Mouse (Mus musculus) brain, embryonic 14.5 days (tissue): Measurements from ENCODE around the gene Wnt4. TPM values are rescaled to one million over a fixed set of nuclear protein-coding genes. Genes with fewer than 3 reads are reported as not detected.
A peak's percentile ranks its signal among the peaks of the same experiment; 100 is the strongest.

Experiments
- DNase-seq: peaks from one replicate; pipeline ENCODE4 v3.0.0-alpha.2; 2011; ENCODE audit warnings: low read depth
- CTCF ChIP-seq: fragments of 200-500 bp; IDR thresholded peaks from 2 replicates; pipeline ENCODE4 v1.5.1; 2012; ENCODE audit warnings: inconsistent platforms, mild to moderate bottlenecking, moderate library complexity, borderline replicate concordance; ENCODE audit not compliant: insufficient read depth, insufficient read length; ENCODE audit errors: extremely low read depth
- POLR2A ChIP-seq: fragments of 200-500 bp; IDR thresholded peaks from 2 replicates; pipeline ENCODE4 v1.6.1; 2012; ENCODE audit warnings: mild to moderate bottlenecking, inconsistent platforms, borderline replicate concordance; ENCODE audit not compliant: poor library complexity, insufficient read depth, insufficient read length, severe bottlenecking; ENCODE audit errors: extremely low read depth
- polyA plus RNA-seq: library from polyadenylated mRNA; depleted of rRNA; stranded (reverse); fragments of >200 nt; gene quantifications from 2 replicates; pipeline ENCODE4 v1.2.3, GENCODE M21; 2012

Wnt4 gene
- polyA plus RNA-seq, 1 experiment: 4.6 TPM

GRCm38 (mm10) chr4:137294951-137295350, 17.7 kb downstream of the Wnt4 start:
- TF ChIP-seq POLR2A (no peak), CTCF (no peak)
- no peak for DNase-seq

GRCm38 (mm10) chr4:137297611-137298010, 20.3 kb downstream of the Wnt4 start:
- no peak for TF ChIP-seq POLR2A
- no peak for TF ChIP-seq CTCF
- no peak for DNase-seq

- DNase-seq: no peak
These were observed 21.1 kb downstream of the Wnt4 start for GRCm38 (mm10) chr4:137298406-137298805.

GRCm38 (mm10) chr4:137300227-137300626, 22.9 kb downstream of the Wnt4 start:
- TF ChIP-seq POLR2A (no peak), CTCF (no peak)
- no peak for DNase-seq

More at GRCm38 (mm10) chr4:137298406-137298805, 21.1 kb downstream of the Wnt4 start:
- TF ChIP-seq POLR2A: no peak

GRCm38 (mm10) chr4:137301635-137302034, 24.3 kb downstream of the Wnt4 start:
- DNase-seq: peak; percentile 90

GRCm38 (mm10) chr4:137304106-137304505, 26.8 kb downstream of the Wnt4 start:
- no peak for DNase-seq
- TF ChIP-seq CTCF: no peak
- TF ChIP-seq POLR2A: no peak

More at GRCm38 (mm10) chr4:137301635-137302034, 24.3 kb downstream of the Wnt4 start:
- TF ChIP-seq CTCF (no peak), POLR2A (no peak)

- DNase-seq: no peak
- TF ChIP-seq POLR2A (no peak), CTCF (no peak)
These were observed 27.8 kb downstream of the Wnt4 start for GRCm38 (mm10) chr4:137305066-137305465.

- peak; percentile 17 for DNase-seq
- TF ChIP-seq POLR2A: no peak
- TF ChIP-seq CTCF: no peak
These were observed 28.7 kb downstream of the Wnt4 start for GRCm38 (mm10) chr4:137305831-137306576.

- DNase-seq: no peak
- TF ChIP-seq POLR2A (no peak), CTCF (no peak)
These were observed 29.2 kb downstream of the Wnt4 start for GRCm38 (mm10) chr4:137306577-137306888.

GRCm38 (mm10) chr4:137306991-137307706, 29.9 kb downstream of the Wnt4 start:
- no peak for TF ChIP-seq POLR2A
- TF ChIP-seq CTCF: no peak
- DNase-seq: peak; percentile 43

GRCm38 (mm10) chr4:137308377-137308776, 31.1 kb downstream of the Wnt4 start:
- DNase-seq: peak; percentile 79

GRCm38 (mm10) chr4:137313511-137313910, 36.2 kb downstream of the Wnt4 start:
- DNase-seq: peak; percentile 57
- TF ChIP-seq POLR2A: no peak
- TF ChIP-seq CTCF: 0 out of 2 replicates have a peak, but pooled peaks have one; percentile 6

More at GRCm38 (mm10) chr4:137308377-137308776, 31.1 kb downstream of the Wnt4 start:
- no peak for TF ChIP-seq POLR2A
- TF ChIP-seq CTCF: peak; percentile 58

GRCm38 (mm10) chr4:137314561-137314960, 37.3 kb downstream of the Wnt4 start:
- no peak for TF ChIP-seq POLR2A
- no peak for TF ChIP-seq CTCF

More at GRCm38 (mm10) chr4:137314561-137314960, 37.3 kb downstream of the Wnt4 start:
- no peak for DNase-seq
